Mouse (Mus musculus) cerebellum, postnatal 4 days (tissue): ENCODE results near the gene Swt1.
"Not testable (repeated sequence)": the region's sequence is repeated elsewhere in the genome, so short reads cannot be mapped to it uniquely, and the experiment has no call there.

ENCODE experiments used
- DNase-seq, 2 experiments: peaks; one replicate each; pipeline ENCODE4 v3.0.0; 2022; ENCODE audit warnings: low spot score in 2 of 2, mixed read lengths in 1 of 2

The Swt1 gene

DNA sequence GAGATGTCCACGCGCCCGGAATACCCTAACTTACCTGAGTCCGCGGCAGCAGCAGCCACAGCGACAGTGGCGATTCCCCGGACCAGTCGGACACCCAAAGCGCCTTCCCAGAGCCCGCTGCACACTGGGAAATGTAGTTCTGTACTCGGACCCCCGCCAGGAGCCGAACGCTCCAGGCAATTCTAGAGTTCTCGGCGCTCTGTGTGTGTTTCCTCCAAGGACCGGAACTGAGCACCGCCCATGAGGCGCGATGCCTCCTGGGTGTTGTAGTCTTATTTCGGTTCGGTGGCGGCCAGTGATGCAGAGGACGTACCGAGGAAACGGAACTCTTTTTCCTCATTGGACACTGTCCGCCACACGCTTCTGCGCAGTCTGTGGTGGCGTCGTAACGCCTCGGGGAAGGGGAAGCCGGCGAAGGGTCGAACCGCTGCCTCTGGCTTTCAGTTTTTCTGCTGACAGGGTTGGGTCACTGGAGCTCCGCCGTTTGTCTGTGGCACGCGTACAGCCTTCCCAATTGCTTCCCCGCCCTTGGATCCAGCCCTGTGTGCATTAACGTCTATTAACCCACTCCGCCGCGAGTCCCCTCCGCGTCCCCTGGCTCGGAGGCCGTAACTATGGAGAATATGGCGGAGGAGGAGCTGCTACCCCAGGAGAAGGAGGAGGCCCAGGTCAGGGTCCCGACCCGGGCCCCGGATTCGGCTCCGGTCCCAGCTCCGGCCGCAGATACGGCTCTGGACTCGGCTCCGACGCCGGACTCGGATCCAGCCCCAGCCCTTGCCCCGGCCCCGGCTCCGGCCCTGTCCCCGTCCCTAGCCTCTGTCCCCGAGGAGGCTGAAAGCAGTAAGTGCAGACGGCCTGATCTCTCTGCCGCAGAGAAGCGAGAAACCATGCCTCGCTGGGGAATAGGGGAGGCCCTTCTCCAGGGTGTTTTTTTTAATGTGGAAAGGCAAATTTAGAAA, at the start of gene Swt1, which contains the start of gene Trmt1l:
TSS of gene Swt1 (minus strand) at position 193 of the 959 bp plus-strand sequence.
TSS of gene Trmt1l (plus strand) at position 280 of the 959 bp plus-strand sequence.
- DNase-seq = peak; percentile 90 to 98

DNA sequence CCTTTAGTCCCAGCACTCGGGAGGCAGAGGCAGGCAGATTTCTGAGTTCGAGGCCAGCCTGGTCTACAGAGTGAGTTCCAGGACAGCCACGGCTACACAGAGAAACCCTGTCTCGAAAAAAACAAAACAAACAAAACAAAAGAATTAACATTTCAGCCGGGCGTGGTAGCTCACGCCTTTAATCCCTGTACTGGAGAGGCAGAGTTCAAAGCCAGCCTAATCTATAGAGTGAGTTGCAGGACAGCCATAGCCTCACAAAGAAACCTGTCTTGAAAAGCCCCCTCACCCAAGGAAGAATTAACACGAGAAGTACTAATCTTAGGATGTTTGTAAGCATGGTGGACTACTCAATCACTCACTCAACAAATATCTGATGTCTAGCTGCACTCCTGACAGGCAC, 44.1 kb upstream of the Swt1 start:
- not testable (repeated sequence) for DNase-seq

DNA sequence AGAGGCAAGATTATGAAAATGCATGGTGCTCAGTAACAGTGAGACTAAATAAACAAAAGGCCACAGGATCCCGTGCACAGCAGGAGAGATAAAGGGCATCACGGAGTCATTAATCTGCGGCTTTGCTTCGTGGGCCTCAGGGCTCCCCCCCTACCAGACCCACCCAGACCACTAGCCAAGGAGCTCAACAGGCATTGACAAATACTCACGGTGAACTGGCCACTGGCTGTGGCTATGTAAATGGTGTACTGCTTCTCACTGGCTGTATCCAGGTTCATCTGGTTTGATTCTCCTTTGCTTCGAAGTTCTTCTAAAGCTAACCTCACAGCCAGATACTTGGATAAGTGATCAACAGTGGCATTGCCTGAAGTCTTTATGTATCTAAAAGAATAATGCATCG, 43.2 kb upstream of the Swt1 start:
- no peak for DNase-seq

DNA sequence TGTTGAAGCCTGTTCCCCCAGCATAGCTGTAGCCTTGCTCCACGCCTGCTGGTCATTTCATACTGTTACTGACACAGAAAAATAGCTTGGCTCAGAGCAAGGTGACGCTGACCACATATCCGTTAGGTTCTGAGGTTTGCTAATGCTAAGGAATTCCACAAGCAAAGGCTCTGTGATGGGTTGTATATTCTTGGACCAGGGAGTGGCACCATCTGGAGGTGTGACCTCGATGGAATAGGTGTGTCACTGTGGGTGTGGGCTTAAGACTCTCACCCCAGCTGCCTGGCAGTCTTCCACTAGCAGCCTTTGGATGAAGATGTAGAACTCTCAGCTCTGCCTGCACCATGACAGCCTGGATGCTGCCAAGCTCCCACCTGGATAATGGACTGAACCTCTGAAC, 38.3 kb upstream of the Swt1 start:
- no peak for DNase-seq

DNA sequence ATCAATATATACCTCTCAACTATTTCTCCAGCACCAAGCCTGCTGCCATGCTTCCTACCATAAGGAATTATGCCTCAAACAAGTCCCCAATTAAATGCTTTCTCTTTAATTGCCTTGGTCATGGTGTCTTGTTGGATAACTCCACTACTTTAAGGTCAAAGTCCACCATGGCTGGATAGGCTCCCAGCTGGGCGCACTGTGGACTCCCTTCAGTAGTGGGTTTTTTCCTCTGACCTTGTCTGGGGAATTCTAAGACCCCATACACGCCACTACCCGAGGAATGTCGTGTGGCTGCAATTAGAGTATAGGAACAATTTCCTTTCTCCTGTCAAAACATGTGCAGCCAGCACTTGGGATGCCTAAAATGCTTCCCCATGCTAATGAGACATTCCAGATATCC, 36.7 kb upstream of the Swt1 start:
- DNase-seq = no peak

DNA sequence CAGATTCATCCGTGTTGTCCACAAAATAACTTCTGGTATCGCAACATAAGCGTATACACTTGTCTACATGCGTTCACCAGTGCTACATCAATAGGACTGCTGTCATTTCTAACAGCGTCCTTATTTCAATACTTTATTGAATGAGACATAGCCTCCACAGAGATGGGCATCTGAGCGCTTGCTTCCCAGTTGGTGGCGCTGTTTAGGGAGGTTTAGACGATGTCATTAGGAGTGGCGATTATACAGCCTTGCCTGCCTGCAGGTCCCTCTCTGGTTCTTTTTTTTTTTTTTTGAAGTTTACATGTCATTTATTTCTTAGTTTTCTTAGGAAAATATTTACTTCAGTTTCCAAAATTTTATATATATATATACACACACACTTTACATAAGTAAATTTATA, 33.0 kb upstream of the Swt1 start:
- no peak for DNase-seq

DNA sequence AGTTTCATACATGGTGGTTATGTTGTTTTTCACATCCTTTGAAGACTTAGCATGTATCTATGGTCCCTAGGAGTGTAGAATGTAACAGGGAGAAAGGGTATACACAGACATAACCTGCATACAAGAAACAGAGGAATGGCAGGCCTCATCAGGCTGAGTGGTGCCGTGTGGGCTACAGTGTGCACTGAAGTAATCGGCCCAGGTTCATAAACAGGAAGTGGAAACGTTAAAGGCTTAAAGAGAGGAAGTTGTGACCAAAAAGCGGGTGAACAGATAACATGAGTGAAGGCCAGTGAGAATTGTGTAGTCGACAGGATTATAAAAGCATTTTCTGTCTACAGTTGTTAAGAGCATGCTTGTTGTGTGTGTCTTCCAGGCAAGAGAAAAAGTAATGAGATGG, 28.8 kb upstream of the Swt1 start:
- no peak for DNase-seq

DNA sequence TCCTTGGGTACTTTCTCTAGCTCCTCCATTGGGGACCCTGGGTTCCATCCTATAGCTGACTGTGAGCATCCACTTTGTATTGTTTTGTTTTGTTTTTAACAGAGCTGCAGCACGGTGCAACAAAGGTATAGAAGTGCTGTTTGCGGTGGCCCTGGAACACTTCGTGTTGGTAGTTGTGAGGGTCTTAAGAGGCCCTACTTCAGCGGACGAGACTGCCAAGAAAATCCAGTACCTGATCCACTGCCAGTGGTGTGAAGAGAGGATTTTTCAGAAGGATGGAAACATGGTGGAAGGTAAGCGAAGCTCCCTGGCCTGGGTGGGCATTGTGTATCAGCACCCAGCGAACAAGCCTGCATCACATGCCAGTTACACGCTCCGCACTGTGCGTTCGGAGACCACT, 23.7 kb upstream of the Swt1 start:
- no peak for DNase-seq

DNA sequence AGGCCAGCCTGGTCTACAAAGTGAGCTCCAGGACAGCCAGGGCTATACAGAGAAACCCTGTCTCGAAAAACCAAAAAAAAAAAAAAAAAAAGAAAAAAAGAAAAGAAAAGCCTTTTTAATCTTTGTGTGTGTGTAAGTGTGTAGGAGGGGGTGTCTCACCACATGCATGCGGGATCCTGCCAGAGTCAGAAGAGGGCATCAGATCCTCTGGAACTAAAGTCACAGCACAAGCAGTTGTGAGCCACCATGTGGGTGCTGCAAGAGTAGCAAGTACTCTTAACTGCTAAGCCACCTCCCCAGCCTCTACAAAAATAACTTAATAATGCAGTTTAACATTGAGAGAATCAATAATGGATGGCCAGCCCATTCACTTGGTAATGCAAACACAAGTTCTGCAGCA, 22.6 kb upstream of the Swt1 start:
- DNase-seq = no peak

DNA sequence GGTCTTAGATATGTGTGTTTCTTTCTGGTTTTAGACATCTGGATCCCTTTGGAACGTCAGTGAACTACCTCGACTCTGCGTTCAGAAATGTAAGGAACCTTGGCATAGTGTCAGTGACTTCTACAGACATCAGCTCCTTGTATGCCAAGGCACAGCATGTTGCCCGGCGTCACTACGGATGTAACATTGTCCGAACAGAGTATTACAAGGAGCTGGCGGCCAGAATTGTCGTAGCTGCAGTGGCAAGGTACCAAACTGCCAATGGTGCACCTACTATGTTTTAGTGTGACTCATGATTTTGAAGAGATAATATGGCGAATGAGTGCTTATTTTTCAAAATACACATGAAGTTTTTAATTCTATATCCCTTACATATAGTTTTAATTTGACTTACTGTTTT, 21.6 kb upstream of the Swt1 start:
- no peak for DNase-seq

DNA sequence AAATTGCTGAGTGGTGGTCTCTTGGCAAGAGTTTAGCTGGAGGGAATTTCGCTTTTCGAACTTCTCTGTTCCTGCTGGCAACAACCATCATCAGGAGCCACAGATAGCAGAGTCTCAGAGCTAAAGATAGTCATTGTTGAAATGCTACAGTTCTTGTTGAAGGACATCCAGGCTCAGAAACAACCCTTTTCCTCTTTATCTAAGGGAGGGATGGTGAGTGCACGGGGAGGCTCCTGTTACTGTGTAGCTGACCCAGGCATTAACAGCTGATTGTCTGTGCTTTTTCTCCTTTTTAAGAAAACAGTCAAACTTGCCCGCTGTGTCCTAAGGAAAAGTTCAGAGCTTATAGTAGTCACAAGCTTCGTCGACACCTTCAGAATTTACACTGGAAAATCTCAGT, 7.2 kb upstream of the Swt1 start:
- DNase-seq = no peak

DNA sequence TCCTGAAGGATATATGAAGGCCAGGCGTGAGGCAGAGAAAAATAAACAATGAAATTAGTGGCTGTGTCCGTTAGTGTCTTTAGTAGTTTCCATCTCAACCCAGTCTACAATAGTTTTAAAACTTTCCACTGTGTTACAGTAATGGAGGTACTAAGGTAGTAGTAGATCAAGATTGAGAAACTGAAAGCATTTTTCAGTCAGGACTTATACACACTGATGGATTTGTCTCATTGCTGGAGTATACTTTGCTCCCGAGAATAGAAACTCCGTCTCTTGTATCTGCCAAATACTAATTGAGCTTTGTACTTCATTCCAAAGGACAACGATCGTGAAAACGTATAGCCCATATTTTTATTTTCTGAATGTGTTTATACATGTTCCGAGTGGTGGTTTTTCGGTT, 1.1 kb upstream of the Swt1 start:
- DNase-seq = no peak

DNA sequence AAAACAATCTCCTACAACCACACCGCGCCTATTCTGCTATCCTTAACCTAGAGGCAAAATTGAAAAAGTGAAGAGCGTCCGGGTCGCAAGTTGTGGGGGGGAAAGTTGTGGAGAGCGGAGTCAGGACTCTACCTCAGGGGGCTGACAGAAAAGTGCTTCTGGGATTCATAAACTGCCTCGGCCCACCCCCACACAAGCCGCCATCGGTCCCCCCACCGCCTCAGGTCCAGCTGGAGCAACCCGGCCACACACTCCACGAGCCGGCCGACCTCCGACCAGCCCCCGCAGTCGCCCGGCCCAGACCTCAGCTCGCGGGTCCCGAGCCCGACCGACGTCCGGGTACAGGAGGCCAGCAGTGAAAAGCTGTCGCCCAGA, 380 bp downstream of the Swt1 start:
- DNase-seq = no peak

DNA sequence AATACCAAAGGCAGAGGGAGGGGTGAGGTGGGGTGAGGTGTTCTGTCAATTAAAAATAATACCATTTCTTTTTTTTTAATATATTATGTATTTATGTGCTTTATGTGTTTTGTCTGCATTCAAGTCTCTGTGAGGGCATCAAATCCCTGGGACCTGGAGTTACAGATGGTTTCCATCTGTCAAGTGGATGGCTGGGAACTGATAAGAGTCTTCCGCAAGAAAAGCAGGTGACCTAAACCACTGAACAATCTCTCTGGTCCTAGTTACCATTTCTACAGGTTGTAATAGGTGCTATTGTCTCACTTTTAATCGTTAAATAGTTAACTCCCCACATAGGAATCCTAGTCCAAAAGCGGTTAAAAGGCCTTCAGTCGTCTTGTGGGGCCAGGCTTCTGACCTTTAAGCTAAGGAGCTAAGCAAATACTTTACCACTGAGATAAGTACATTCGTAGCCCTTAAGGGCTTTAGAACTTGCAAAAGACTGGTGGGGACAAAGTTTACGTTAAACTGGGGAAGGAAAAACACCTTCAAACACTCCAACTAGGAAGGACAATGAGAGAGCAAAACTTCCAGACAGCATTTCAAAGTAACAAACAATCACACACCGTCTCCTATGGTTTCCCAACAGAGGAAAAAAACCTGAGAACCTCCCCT, 1.2 kb downstream of the Swt1 start:
- DNase-seq = no peak

DNA sequence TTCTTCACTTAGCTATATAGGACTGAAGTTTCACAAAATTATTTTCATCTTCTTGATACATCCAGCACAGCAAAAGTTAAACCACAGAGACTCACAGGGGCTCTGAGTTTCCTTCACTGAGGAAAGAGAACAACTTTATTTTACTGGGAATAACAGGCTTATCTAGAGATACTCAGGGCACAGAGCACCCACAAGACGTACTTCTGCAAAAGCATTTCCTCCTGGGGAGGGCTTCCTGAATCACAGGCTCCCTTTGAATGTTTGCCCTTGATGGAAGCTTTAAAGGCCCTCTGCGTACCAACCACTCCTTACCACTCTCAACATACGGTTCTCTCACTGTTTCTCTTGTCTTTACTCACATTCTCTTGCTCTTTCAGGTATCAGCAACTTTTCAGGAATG, 6.1 kb downstream of the Swt1 start:
- no peak for DNase-seq

DNA sequence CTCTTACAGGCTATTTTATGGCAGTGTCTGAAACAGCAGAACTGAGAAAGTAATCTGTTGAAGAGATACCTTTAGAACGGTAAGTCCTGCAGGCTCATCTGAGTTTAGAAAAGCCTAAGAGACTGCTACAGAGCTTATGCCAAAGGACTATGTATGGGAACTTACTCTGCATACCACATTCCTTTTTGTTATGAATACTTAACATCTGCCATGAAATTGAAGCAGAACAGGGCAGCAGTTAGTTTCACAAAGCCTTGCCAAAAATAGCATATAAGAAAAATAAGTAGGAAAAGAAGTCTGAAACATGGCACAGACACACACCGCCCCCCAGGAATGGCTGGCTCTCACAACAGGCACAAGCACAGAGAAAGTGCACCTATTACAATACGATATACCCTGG, 18.4 kb downstream of the Swt1 start:
- no peak for DNase-seq

DNA sequence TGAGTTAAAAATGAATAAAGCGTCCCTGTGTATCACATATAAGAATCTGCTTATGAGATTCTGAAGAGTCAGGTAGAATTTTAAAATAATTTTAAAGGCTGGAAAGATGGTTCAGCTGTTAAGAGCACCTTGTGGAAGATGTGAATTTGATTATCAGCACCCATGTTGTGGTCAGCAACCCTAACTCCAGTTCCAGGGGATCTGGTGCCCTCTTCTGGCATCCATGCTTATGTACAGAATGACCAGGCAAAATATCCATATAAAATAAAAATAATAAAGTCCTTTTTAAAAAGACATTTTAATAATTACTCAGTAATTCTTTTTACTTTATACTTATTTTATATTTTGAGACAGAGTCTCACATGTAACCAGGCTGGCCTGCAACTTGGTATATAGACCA, 38.2 kb downstream of the Swt1 start:
- DNase-seq = no peak

DNA sequence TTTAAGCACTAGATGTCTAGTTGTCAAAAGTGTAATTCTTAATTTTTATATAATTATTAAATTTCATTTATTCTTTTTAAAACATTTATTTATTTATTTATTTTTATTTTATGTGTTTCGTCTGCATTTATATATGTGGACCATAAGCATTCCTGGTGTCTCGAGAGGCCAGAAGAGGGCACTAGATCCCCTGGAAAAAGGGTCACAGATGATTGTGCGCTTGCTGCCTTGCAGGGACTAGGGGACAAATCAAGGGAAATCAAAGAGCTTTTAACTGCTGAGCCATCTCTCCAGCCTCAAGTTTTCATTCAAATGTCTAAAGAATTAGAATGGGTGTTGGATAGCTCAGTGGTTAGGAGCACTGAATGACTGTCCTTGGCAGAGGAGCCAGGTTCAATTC, 50.9 kb downstream of the Swt1 start:
- no peak for DNase-seq

DNA sequence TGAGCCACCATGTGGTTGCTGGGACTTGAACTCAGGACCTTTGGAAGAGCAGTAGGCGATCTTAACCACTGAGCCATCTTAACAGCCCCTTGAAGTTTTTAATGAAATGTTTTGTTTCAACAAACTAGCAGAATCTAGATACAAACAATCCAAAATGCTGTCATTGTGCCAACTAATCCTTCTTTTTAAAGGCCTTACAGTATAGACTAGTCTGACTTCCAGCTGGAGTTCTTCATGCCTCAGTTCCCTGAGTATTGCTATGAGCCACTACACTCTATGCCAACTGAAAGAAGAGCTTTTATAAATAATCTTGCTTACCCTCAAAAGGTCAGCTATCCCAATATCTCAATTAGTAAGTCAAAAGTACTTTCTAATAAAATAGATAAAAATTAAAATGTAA, 55.4 kb downstream of the Swt1 start:
- DNase-seq = no peak

DNA sequence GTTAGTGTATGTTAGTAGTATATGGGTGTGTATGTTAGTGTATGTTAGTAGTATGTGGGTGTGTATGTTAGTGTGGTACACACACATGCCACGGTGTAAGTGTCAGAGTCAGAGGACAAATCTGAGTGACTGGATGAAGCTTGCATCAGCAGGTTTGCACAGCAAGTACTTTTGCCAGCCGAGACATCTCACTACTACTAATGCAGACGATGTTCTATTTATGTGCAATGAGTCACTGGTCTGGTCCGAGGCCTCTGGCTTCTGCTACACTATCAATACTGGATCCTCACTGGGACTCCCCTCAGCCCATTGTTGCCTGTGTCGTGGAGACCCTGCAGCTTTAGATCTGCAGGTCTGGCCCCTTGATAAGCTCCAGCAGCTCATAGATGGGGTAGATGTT, 56.7 kb downstream of the Swt1 start:
- no peak for DNase-seq

DNA sequence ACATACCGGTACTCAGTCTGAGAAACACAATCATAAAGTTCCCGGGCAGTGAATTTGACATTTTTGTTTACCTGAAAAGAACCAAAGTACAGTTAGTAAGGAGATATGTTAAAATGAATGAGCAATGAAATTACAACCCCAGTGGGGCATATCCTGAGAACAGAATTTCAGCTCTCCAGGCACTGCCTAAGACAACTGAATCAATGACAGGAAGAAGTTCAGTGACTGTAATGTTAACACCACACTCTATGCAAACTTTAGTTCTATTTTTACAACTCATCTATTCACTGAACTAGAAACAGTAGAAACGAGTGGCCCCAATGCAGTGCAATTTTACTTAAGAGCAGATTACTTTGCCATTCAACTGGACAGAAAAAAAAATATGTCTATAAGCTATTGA, 57.7 kb downstream of the Swt1 start:
- no peak for DNase-seq

DNA sequence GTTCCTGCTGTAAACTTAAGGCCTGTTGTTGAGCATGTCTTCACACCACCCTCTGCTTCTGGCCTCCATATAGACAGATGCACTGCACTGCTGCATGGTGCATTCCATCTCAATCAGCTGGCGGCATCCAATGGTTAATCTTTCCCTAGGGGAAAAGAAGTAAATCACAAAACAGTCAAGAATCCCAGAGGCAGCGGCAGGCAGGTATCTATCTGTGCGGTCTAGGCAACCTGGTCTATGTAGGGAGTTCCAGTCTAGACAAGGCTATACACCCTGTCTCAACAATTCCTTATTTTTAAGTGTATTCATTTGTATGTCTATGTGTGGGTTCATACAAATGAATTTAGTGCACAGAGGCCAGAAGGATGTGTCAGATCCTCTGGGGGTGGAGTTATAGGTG, 59.8 kb downstream of the Swt1 start:
- DNase-seq = no peak

DNA sequence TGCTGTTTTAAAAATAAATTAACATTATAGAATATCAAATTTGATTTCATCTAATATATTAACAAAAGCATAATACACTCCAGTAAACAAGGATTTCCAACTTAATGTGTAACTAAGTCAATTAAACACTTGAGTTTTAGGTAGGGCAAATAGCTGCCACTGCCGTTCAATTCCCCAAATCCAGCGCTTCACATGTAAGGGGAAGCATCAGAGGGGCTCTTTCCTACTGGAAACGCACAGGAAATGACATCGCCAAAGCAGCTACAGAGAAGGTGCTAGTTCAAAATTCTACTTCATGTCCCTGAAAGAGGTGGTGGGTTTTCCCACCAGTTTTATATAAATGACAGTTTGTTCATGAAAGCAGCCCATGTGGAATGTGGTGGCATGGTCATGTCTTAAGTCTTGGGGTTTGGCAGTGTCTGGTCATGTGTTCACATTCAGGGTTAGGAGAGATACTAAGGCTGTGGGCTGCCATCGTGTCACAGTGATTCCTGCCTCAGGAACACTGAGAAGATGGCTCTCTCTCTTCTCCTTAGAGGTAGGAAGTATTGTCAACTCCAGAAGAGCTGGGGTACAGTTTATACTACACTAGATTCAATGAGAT, 60.4 kb downstream of the Swt1 start:
- DNase-seq = no peak
